Mouse (Mus musculus) heart, adult 2 months (tissue): Measurements from ENCODE around the gene Ip6k1. TPM values are rescaled to one million over a fixed set of nuclear protein-coding genes. Genes with fewer than 3 reads are reported as not detected.

Experiments
- DNase-seq, 2 experiments: peaks; one replicate each; pipeline ENCODE4 v3.0.0; 2021
- H3K27ac ChIP-seq: fragments of 200-600 bp; 2 replicates; pipeline ENCODE4 v1.8.1; 2022
- H3K27me3 ChIP-seq: fragments of 200-500 bp; 2 replicates; pipeline ENCODE4 v1.6.1; 2012; ENCODE audit warnings: mild to moderate bottlenecking, low read length, inconsistent platforms, mixed read lengths; ENCODE audit not compliant: control insufficient read depth, insufficient read depth
- H3K36me3 ChIP-seq: fragments of 200-500 bp; 2 replicates; pipeline ENCODE4 v1.6.1; 2012; ENCODE audit warnings: low read length, inconsistent platforms; ENCODE audit not compliant: control insufficient read depth, insufficient read depth
- H3K4me1 ChIP-seq: fragments of 200-500 bp; 2 replicates; pipeline ENCODE4 v1.6.1; 2011; ENCODE audit warnings: low read length; ENCODE audit not compliant: control insufficient read depth, insufficient read depth
- H3K4me3 ChIP-seq: fragments of 200-600 bp; 2 replicates; pipeline ENCODE4 v1.8.1; 2022
- H3K79me2 ChIP-seq: fragments of 200-500 bp; replicated peaks from 2 replicates; pipeline ENCODE4 v1.6.1; 2012; ENCODE audit warnings: mild to moderate bottlenecking, inconsistent platforms, low read length, moderate library complexity, mixed read lengths; ENCODE audit not compliant: control insufficient read depth, insufficient read depth
- H3K9ac ChIP-seq: fragments of 200-500 bp; 2 replicates; pipeline ENCODE4 v1.6.1; 2012; ENCODE audit warnings: low read depth, mild to moderate bottlenecking, control low read depth, inconsistent platforms, low read length, mixed read lengths
- CTCF ChIP-seq: fragments of 200-600 bp; IDR thresholded peaks from 2 replicates; pipeline ENCODE4 v1.8.1; 2022; ENCODE audit warnings: antibody characterized with exemption, mild to moderate bottlenecking, moderate library complexity
- EP300 ChIP-seq: fragments of 200-500 bp; IDR thresholded peaks from 2 replicates; pipeline ENCODE4 v1.6.1; 2011; ENCODE audit warnings: low read depth, low read length, control low read depth; ENCODE audit not compliant: insufficient read depth
- POLR2A ChIP-seq: fragments of 200-500 bp; IDR thresholded peaks from 2 replicates; pipeline ENCODE4 v1.6.1; 2011; ENCODE audit warnings: mild to moderate bottlenecking, low read depth, low read length, control low read depth; ENCODE audit not compliant: insufficient read depth
- WGBS: fragments of 180-500 bp; shearing (Covaris S2); methylation state at CpG from one replicate; pipeline ENCODE4 v1.1.7; 2018; 5-methylcytosine and 5-hydroxymethylcytosine counted together
- intact Hi-C: fragments of 180-260 bp; cut with DNase I; formaldehyde crosslinking; loops from one replicate; pipeline ENCODE4 v1.15.1; 2025
- polyA plus RNA-seq: library from polyadenylated mRNA; depleted of rRNA; stranded (reverse); fragments of >200 nt; gene quantifications from 2 replicates; pipeline ENCODE4 v1.2.3, GENCODE M21; 2012
- total RNA-seq, 2 experiments: library from RNA; stranded (reverse); gene quantifications; 2 replicates each; pipeline ENCODE4 v1.2.3; 2021

Ip6k1 gene
- total and polyA plus RNA-seq, 3 experiments = 30.9 to 46.0 (median 39.8) TPM

GRCm38 (mm10) chr9:108026584-108026983 is 24.3 kb downstream of the Ip6k1 start:
- Histone ChIP-seq H3K27me3 (no peaks in the 10 kb centered on the region), H3K9ac (no peak overlapping the region), H3K79me2 (peaks cover 4% of the 10 kb centered on the region; the same call in 1 of the 2 replicates), H3K27ac (no peak overlapping the region), H3K4me1 (peaks cover 2% of the 10 kb centered on the region), H3K36me3 (peaks cover 5% of the 10 kb centered on the region), H3K4me3 (no peak overlapping the region)
- intact Hi-C loops = no loop called here
- DNase-seq = no peak
- TF ChIP-seq CTCF (peak; percentile 40), POLR2A (no peak)
- 85% methylated on average over 3 of the region's 3 CpGs for WGBS

- Histone ChIP-seq H3K9ac (no peak overlapping the region), H3K27ac (no peak overlapping the region), H3K27me3 (no peaks in the 10 kb centered on the region), H3K36me3 (peaks cover 5% of the 10 kb centered on the region), H3K4me1 (no peaks in the 10 kb centered on the region), H3K79me2 (peaks cover 2% of the 10 kb centered on the region; the same call in 1 of the 2 replicates), H3K4me3 (no peak overlapping the region)
- no peak for DNase-seq
- WGBS = 98% methylated on average over 3 of the region's 3 CpGs
- peak; percentile 28; the same call in 1 of the 2 replicates for TF ChIP-seq CTCF
- TF ChIP-seq POLR2A = no peak
- intact Hi-C loops = no loop called here
Observed at GRCm38 (mm10) chr9:108027867-108028266, 25.6 kb downstream of the Ip6k1 start.

GRCm38 (mm10) chr9:108032126-108032525 is 29.8 kb downstream of the Ip6k1 start:
- no peak for DNase-seq
- 87% methylated on average over 5 of the region's 5 CpGs for WGBS
- Histone ChIP-seq H3K27ac (no peak overlapping the region), H3K4me1 (no peaks in the 10 kb centered on the region), H3K79me2 (no peaks in the 10 kb centered on the region), H3K36me3 (peaks cover 2% of the 10 kb centered on the region; the same call in 1 of the 2 replicates), H3K9ac (no peak overlapping the region), H3K4me3 (no peak overlapping the region), H3K27me3 (no peaks in the 10 kb centered on the region)
- intact Hi-C loops = no loop called here
- no peak for TF ChIP-seq CTCF
- TF ChIP-seq POLR2A = no peak
- TF ChIP-seq EP300 = no peak

- TF ChIP-seq POLR2A (no peak), CTCF (no peak), EP300 (no peak)
- H3K36me3 ChIP-seq = no peaks in the 10 kb centered on the region
Observed at GRCm38 (mm10) chr9:108035331-108036156, 33.2 kb downstream of the Ip6k1 start.

GRCm38 (mm10) chr9:108044751-108045492 is 42.6 kb downstream of the Ip6k1 start:
- Histone ChIP-seq H3K4me1 (peaks cover 3% of the 10 kb centered on the region), H3K79me2 (no peaks in the 10 kb centered on the region), H3K27ac (no peak overlapping the region), H3K4me3 (no peak overlapping the region), H3K36me3 (no peaks in the 10 kb centered on the region), H3K27me3 (no peaks in the 10 kb centered on the region), H3K9ac (no peak overlapping the region)
- peak; percentile 29 for TF ChIP-seq CTCF
- no peak for TF ChIP-seq EP300
- TF ChIP-seq POLR2A = no peak
- WGBS = 96% methylated on average over 8 of the region's 8 CpGs
- intact Hi-C loops = no loop called here
- peak in 1 of 2 experiments; percentile 15 for DNase-seq

More at GRCm38 (mm10) chr9:108035331-108036156, 33.2 kb downstream of the Ip6k1 start:
- no peaks in the 10 kb centered on the region for H3K27me3 ChIP-seq
- intact Hi-C loops = loop anchor here (2.0 kb wide), 1 partner anchor 79 kb away; no protein-coding TSS in a partner anchor
- no peak overlapping the region for H3K9ac ChIP-seq
- WGBS = 97% methylated on average over 2 of the region's 2 CpGs
- H3K79me2 ChIP-seq = no peaks in the 10 kb centered on the region
- no peak overlapping the region for H3K27ac ChIP-seq
- no peaks in the 10 kb centered on the region for H3K4me1 ChIP-seq
- DNase-seq = no peak
- no peak overlapping the region for H3K4me3 ChIP-seq

GRCm38 (mm10) chr9:108046582-108046981 is 44.3 kb downstream of the Ip6k1 start:
- Histone ChIP-seq H3K9ac (no peak overlapping the region), H3K4me3 (no peak overlapping the region), H3K27me3 (no peaks in the 10 kb centered on the region), H3K4me1 (peaks cover 3% of the 10 kb centered on the region), H3K36me3 (no peaks in the 10 kb centered on the region), H3K27ac (no peak overlapping the region), H3K79me2 (no peaks in the 10 kb centered on the region)
- intact Hi-C loops = no loop called here
- 83% methylated on average over 4 of the region's 4 CpGs for WGBS
- DNase-seq = peak; percentile 3 to 16
- no peak for TF ChIP-seq POLR2A
- no peak for TF ChIP-seq CTCF
- no peak for TF ChIP-seq EP300
